Mouse (Mus musculus): ENCODE measurements around the gene Gm128.

- TF ChIP-seq CTCF (IDR thresholded peaks at IDR 0.05; ENCODE audit: low read depth): no peak
- no peak for TF ChIP-seq EP300 (optimal IDR thresholded peaks at IDR 0.05)
Measured at GRCm38 (mm10) chr3:95203880-95204279, 37.5 kb downstream of the Gm128 start.

All from stomach, postnatal 0 days (tissue).